ENCODE assay signal across 22 mouse cellular contexts in the genomic region with DNA sequence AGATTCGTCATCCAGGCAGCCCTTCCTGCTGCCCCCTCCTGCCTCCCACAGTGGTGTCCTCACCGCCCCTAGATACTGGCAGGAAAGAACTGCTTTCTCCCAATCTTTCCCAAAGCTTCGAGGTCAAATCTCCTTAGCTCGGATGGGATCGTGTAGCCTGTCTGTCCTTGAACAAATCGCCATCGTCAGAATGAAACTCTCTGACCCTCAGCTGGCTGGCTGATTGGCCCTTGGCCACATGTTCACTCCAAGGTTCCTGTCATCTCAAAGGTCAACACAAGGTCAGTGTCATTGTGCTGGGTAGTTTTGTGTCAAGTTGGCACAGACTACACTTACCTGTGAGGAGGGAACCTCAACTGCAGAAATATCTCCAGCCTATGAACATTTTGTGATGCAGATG. TPM values are rescaled to one million over a fixed set of nuclear protein-coding genes. Genes with fewer than 3 reads are reported as not detected.
DNase-seq lines count a peak whose midpoint lies in the region; ATAC-seq and TF ChIP-seq lines count a peak whose summit lies in the region.
"Had no signal": no experiment of that assay in that cellular context is flagged by ENCODE, and none has a peak within 500 bp of the region (broad histone marks: within the 10 kb centered on the region; RNA-seq: fewer than 3 reads in every experiment).

No protein-coding gene starts in this region.

- H3K4me3 ChIP-seq in heart, postnatal 0 days (ENCODE audit: low read depth, low read length) = no peak overlapping the region
- H3K4me3 ChIP-seq: embryonic facial prominence, embryonic 15.5 days; erythroblast, embryonic 14.5 days; forebrain, embryonic 10.5 days; heart, embryonic 13.5 days; hindbrain, embryonic 15.5 days had no signal

- no peak overlapping the region for H3K27ac ChIP-seq in heart, postnatal 0 days (ENCODE audit: low read depth)
- H3K27ac ChIP-seq: embryonic facial prominence, embryonic 15.5 days; forebrain, embryonic 10.5 days; heart, embryonic 13.5 days; hindbrain, embryonic 15.5 days had no signal

- no peaks in the 10 kb centered on the region for H3K27me3 ChIP-seq in heart, postnatal 0 days (ENCODE audit: control insufficient read depth, insufficient read depth, low read length)
- H3K27me3 ChIP-seq: embryonic facial prominence, embryonic 15.5 days; hindbrain, embryonic 15.5 days had no signal

- peaks cover 7% of the 10 kb centered on the region; the same call in 1 of the 2 replicates for H3K4me1 ChIP-seq in heart, postnatal 0 days (ENCODE audit: control insufficient read depth, insufficient read depth)
- H3K4me1 ChIP-seq: embryonic facial prominence, embryonic 15.5 days; hindbrain, embryonic 15.5 days had no signal

- no peaks in the 10 kb centered on the region for H3K36me3 ChIP-seq in heart, postnatal 0 days (replicated peaks; ENCODE audit: control insufficient read depth, insufficient read depth, low read length)
- H3K36me3 ChIP-seq: embryonic facial prominence, embryonic 15.5 days; forebrain, embryonic 10.5 days; G1E; heart, embryonic 13.5 days; hindbrain, embryonic 15.5 days had no signal

- no peak overlapping the region for H3K9ac ChIP-seq in heart, postnatal 0 days (replicated peaks; ENCODE audit: low read depth, low read length)
- H3K9ac ChIP-seq: embryonic facial prominence, embryonic 15.5 days; heart, embryonic 13.5 days; hindbrain, embryonic 15.5 days had no signal

- 36% methylated on average over 7 of the region's 7 CpGs for WGBS in heart, postnatal 0 days

- H3K9me3 ChIP-seq in heart, postnatal 0 days (replicated peaks; ENCODE audit: control insufficient read depth, low read length) = no peaks in the 10 kb centered on the region
- H3K9me3 ChIP-seq: embryonic facial prominence, embryonic 15.5 days; forebrain, embryonic 10.5 days; G1E; heart, embryonic 13.5 days; hindbrain, embryonic 15.5 days had no signal

- peak; percentile 5; the same call in 1 of the 2 replicates for ATAC-seq in heart, postnatal 0 days (ENCODE audit: insufficient read depth, low read depth)
- ATAC-seq: intestine, embryonic 16.5 days had no signal

- H3K4me2 ChIP-seq in heart, postnatal 0 days (ENCODE audit: low read depth, low read length) = no peak overlapping the region
- H3K4me2 ChIP-seq: embryonic facial prominence, embryonic 15.5 days; heart, embryonic 13.5 days; hindbrain, embryonic 15.5 days had no signal

- TF ChIP-seq CTCF in heart, postnatal 0 days (IDR thresholded peaks at IDR 0.05; ENCODE audit: low read depth) = no peak

- DNase-seq in heart, postnatal 0 days (ENCODE audit: low spot score) = no peak
- no peak for DNase-seq in heart, postnatal 4 days
- DNase-seq in ovary, adult 18-20 months (ENCODE audit: low spot score) = peak; percentile 18
- no peak for DNase-seq in ovary, postnatal 10 days (ENCODE audit: low spot score)
- DNase-seq in adrenal gland, postnatal 10 days = peak; percentile 59
- DNase-seq in adrenal gland, postnatal 36 days = peak; percentile 48 to 59
- no peak for DNase-seq in MN1 (ENCODE audit: low spot score)
- DNase-seq: cerebellum, adult 11 months; cerebellum, adult 8-10 months; cerebellum, postnatal 14 days; embryo, embryonic 11 days; gastrocnemius, postnatal 36 days; heart, adult 11 months; heart, postnatal 10 days; kidney, adult 2 months had no signal

- no peak for TF ChIP-seq EP300 in heart, postnatal 0 days (IDR thresholded peaks at IDR 0.05; ENCODE audit: low read depth)

RNA-seq across cellular contexts. Expression of a gene that starts 16.7 kb away (rescaled TPM):
- total RNA-seq in heart, postnatal 0 days (2014; rRNA removed; ENCODE audit: low replicate concordance) = 8.0 and 19.9 TPM in 2 replicates
- polyA plus RNA-seq in heart, postnatal 0 days (2015; fragmentation: Nextera tagmentation; extraction: Ambion mirVana) = 23.6 and 26.0 TPM in 2 replicates
- 10 to 100 TPM; 26.4 to 28.0 TPM for total RNA-seq in heart, postnatal 4 days (2021)
- total RNA-seq in adrenal gland, postnatal 10 days (2021) = 10 to 100 TPM; 23.3 to 25.1 TPM
- total RNA-seq in adrenal gland, postnatal 36 days (2021) = 10 to 100 TPM; 16.1 to 21.6 TPM

Comparison
In these comparisons a context has a peak if more than half of its experiments do, and no peak if none do; other contexts are left out.
1. DNase-seq: peak in ovary, adult 18-20 months (single experiment), adrenal gland, postnatal 10 days (single experiment) and adrenal gland, postnatal 36 days (2 of 2); none in heart, postnatal 0 days (single experiment), heart, postnatal 4 days (single experiment), ovary, postnatal 10 days (single experiment) and MN1 (single experiment).